Mouse (Mus musculus) limb, embryonic 12.5 days (tissue): ENCODE measurements at regions not wholly inside any gene's neighbourhood (a gene's known extent, or its start where the extent isn't known, plus 50 kb on each side); places are given as distances from the start of the nearest gene placed in this dataset.
A peak's percentile ranks its signal among the peaks of the same experiment; 100 is the strongest.
"Not testable (repeated sequence)": the region's sequence is repeated elsewhere in the genome, so short reads cannot be mapped to it uniquely, and the experiment has no call there.

Experiments
- ATAC-seq: fragments of 200-750 bp; cut with Nextera tagmentation; 2 replicates; pipeline ENCODE4 v1.8.0; 2017; ENCODE audit warnings: low read depth, moderate TSS enrichment; ENCODE audit not compliant: insufficient number of reproducible peaks, insufficient read depth, low FRiP score, low TSS enrichment
- H3K27ac ChIP-seq: fragments of 300-500 bp; sonication (generic); 2 replicates; pipeline ENCODE4 v1.5.1; 2016; ENCODE audit warnings: mild to moderate bottlenecking, moderate library complexity
- H3K27me3 ChIP-seq: fragments of 300-500 bp; sonication (generic); 2 replicates; pipeline ENCODE4 v1.6.1; 2016; ENCODE audit warnings: mild to moderate bottlenecking, moderate library complexity
- H3K36me3 ChIP-seq: fragments of 300-500 bp; sonication (generic); 2 replicates; pipeline ENCODE4 v1.6.1; 2016; ENCODE audit warnings: mild to moderate bottlenecking, moderate library complexity
- H3K4me1 ChIP-seq: fragments of 300-500 bp; sonication (generic); replicated peaks from 2 replicates; pipeline ENCODE4 v1.6.1; 2016
- H3K4me2 ChIP-seq: fragments of 300-500 bp; sonication (generic); 2 replicates; pipeline ENCODE4 v1.6.1; 2016; ENCODE audit warnings: mild to moderate bottlenecking, moderate library complexity
- H3K4me3 ChIP-seq: fragments of 300-500 bp; sonication (generic); replicated peaks from 2 replicates; pipeline ENCODE4 v1.5.1; 2016; ENCODE audit warnings: mild to moderate bottlenecking
- H3K9ac ChIP-seq: fragments of 300-500 bp; sonication (generic); replicated peaks from 2 replicates; pipeline ENCODE4 v1.6.1; 2016; ENCODE audit warnings: mild to moderate bottlenecking, moderate library complexity
- H3K9me3 ChIP-seq: fragments of 300-500 bp; sonication (generic); 2 replicates; pipeline ENCODE4 v1.6.1; 2016; ENCODE audit warnings: mild to moderate bottlenecking, moderate library complexity
- WGBS: fragments of 180-500 bp; shearing (Covaris S2); methylation state at CpG from one replicate; pipeline ENCODE4 v1.1.7; 2016; 5-methylcytosine and 5-hydroxymethylcytosine counted together

- Histone ChIP-seq H3K27ac (no peak overlapping the region), H3K36me3 (no peaks in the 10 kb centered on the region), H3K4me1 (no peaks in the 10 kb centered on the region), H3K4me3 (no peak overlapping the region), H3K9ac (no peak overlapping the region), H3K27me3 (no peaks in the 10 kb centered on the region), H3K4me2 (no peak overlapping the region), H3K9me3 (no peaks in the 10 kb centered on the region)
- no peak for ATAC-seq
- 86% methylated on average over 1 of the region's 1 CpGs for WGBS
These were observed 74.2 kb downstream of the Dmrta1 start for GRCm38 (mm10) chr4:89753484-89753883.

DNA sequence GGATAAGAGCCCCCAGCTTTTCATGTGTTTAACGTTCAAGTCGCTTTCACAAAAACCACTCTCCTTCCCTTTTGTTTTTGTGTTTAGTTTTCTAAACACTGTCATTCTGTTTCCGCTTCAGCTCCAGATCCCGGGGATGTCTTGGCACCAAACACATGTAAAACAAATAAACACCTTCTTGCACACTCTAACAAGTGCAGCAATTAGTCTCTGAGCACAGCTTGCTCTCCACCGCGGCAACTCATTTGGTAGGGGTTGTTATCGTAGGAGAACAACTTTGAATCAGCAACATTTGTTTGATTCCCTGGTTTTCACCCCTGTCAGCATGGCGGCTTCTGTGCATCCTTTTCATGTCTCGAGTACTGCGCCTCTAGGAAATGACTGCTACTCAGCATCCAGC, 97.0 kb downstream of the Dmrta1 start:
- Histone ChIP-seq H3K4me1 (no peaks in the 10 kb centered on the region), H3K4me2 (no peak overlapping the region), H3K36me3 (no peaks in the 10 kb centered on the region), H3K27me3 (no peaks in the 10 kb centered on the region), H3K27ac (no peak overlapping the region), H3K4me3 (no peak overlapping the region), H3K9me3 (no peaks in the 10 kb centered on the region), H3K9ac (no peak overlapping the region)
- no peak for ATAC-seq
- WGBS = 51% methylated on average over 10 of the region's 10 CpGs

DNA sequence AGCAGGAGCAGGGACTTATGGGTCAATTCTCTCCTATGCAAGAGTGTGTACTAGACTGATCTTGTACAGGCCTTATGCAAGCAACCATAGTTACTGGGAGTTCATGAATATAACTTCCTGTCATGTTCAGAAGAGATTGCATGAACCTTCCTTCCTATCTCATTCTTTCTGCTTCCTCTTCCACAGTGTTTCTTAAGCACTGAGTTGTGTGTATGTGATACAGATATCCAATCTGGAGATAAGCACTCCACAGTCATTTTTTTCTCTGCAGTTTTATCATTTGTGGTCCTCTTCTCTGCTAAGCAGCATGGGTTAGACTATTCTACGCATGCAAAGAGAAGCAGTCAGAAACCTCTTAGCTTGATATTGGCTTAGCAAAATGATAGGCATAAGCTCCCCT, 102.3 kb downstream of the Dmrta1 start:
- no peak overlapping the region for H3K27ac ChIP-seq
- H3K9me3 ChIP-seq = no peaks in the 10 kb centered on the region
- 88% methylated on average over 1 of the region's 1 CpGs for WGBS
- no peaks in the 10 kb centered on the region for H3K27me3 ChIP-seq
- H3K4me3 ChIP-seq = no peak overlapping the region
- H3K36me3 ChIP-seq = no peaks in the 10 kb centered on the region
- H3K4me2 ChIP-seq = no peak overlapping the region
- ATAC-seq = no peak
- H3K9ac ChIP-seq = no peak overlapping the region
- no peaks in the 10 kb centered on the region for H3K4me1 ChIP-seq

DNA sequence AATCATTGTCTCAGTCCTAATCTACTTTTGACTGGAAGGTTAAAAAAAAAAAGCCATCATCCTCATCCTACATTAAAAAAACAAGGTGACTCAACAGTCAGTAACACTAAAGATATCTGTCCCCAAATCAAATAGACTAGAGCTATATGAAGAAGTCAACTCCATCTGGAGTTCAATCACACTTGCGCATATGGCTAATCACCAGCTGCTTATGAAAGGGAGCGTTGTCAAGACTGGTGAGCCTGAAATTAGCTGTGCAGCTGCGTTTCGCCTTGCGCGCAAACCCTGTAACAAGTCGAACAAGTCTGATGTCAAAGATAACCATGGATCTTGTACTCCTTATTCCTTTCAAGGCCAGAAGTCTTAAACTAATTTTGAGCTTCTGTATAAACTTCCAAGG, 137.6 kb downstream of the Dmrta1 start:
- Histone ChIP-seq H3K9me3 (no peaks in the 10 kb centered on the region), H3K4me3 (no peak overlapping the region), H3K27me3 (no peaks in the 10 kb centered on the region), H3K4me1 (no peaks in the 10 kb centered on the region), H3K27ac (no peak overlapping the region), H3K4me2 (no peak overlapping the region), H3K9ac (no peak overlapping the region), H3K36me3 (no peaks in the 10 kb centered on the region)
- WGBS = 94% methylated on average over 7 of the region's 7 CpGs
- ATAC-seq = no peak

DNA sequence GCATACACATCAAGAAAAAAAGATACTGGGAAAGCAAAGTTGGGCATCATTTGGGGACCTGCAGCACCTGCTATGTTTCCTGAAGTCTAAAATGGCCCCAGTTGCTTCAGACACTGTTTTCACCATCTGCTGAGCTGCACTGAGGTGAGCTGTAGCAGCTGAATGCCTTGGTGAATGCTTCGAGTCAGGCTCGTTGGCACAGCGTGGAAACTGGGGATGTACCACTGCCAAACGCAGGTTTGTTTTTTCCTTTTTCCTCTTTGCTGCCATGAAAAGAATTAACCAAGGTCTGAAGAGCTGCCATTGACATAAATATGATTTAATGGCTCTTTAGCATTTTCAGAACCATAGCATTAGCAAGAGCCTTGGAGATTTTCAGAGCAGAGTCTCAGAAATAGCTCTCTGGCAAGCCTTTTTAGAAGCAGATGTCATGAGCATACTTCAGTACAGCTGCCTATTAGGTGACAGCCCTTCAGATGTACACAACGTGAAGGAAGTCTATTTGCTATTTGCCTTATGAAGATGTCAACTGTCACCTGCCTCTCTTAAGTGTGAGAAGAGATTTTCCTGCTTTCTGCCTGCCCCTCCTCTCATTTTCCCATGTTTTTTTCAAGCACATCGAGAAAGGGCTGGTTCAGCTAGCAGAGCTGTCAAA, 155.4 kb downstream of the Dmrta1 start:
- no peak for ATAC-seq
- H3K9ac ChIP-seq = no peak overlapping the region
- H3K4me2 ChIP-seq = no peak overlapping the region
- 74% methylated on average over 6 of the region's 6 CpGs for WGBS
- H3K4me3 ChIP-seq = no peak overlapping the region
- no peaks in the 10 kb centered on the region for H3K36me3 ChIP-seq
- no peak overlapping the region for H3K27ac ChIP-seq
- no peaks in the 10 kb centered on the region for H3K27me3 ChIP-seq
- H3K9me3 ChIP-seq = no peaks in the 10 kb centered on the region
- no peaks in the 10 kb centered on the region for H3K4me1 ChIP-seq

DNA sequence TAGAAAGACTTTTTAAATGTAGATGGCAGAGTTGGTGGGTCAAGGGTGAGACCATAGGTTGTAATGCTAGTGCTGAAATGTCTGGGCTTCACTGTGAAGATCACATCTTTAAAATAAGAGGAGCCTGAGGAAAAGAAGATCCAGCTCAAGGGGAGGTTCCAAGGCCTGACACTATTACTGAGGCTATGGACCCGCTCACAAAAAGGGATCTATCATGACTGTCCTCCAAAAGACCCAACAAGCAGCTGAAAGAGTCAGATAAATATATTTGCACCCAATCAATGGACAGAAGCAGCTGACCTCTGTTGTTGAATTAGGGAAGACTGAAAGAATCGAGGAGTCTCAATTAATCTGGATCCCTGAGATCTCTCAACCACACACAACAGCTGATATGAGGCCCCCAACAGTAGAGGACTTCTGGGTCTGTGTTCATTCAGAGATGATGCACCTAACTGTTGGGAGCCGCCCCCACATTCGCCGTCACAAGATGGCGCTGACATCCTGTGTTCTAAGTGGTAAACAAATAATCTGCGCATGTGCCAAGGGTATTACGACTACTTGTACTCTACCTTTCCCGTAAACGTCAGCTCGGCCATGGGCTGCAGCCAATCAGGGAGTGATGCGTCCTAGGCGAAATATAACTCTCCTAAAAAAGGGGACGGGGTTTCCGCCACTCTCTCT, 196.3 kb downstream of the Dmrta1 start:
- H3K4me1 ChIP-seq, H3K27ac ChIP-seq, H3K27me3 ChIP-seq, H3K4me3 ChIP-seq, H3K36me3 ChIP-seq, H3K9ac ChIP-seq, H3K9me3 ChIP-seq: not testable (repeated sequence)
- peak overlapping the region; percentile 17; the same call in 1 of the 2 replicates for H3K4me2 ChIP-seq
- ATAC-seq = peak; percentile 83
- 36% methylated on average over 7 of the region's 15 CpGs for WGBS

DNA sequence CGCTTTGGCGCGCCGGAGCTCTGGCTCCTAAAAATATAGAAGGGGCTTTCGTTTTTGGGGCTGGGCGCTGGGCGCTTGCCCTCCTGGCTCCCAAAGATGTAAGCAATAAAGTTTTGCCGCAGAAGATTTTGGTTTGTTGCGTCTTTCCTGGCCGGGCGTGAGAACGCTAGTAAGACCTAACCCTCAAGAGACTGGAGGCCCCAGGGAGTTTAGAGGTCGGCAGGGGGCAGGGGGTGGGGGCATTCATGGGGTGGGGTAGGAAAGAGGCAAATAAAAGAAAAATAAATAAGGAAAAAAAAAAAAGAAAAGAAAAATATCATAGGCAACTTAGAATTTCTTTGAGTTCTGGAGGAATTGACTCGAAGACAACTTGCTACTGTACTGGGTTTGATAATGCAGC, 196.9 kb downstream of the Dmrta1 start:
- ATAC-seq, H3K9me3 ChIP-seq, H3K27ac ChIP-seq, H3K4me1 ChIP-seq, H3K9ac ChIP-seq, H3K27me3 ChIP-seq, H3K36me3 ChIP-seq: not testable (repeated sequence)
- peak overlapping the region; percentile 51 for H3K4me2 ChIP-seq
- 29% methylated on average over 8 of the region's 14 CpGs for WGBS
- H3K4me3 ChIP-seq = peak overlapping the region; percentile 34

- Histone ChIP-seq H3K4me2 (no peak overlapping the region), H3K9ac (no peak overlapping the region), H3K4me1 (no peaks in the 10 kb centered on the region), H3K36me3 (no peaks in the 10 kb centered on the region), H3K4me3 (no peak overlapping the region), H3K9me3 (no peaks in the 10 kb centered on the region), H3K27ac (no peak overlapping the region), H3K27me3 (no peaks in the 10 kb centered on the region)
- no peak for ATAC-seq
- WGBS = 53% methylated on average over 3 of the region's 3 CpGs
These were observed 201.8 kb downstream of the Dmrta1 start for GRCm38 (mm10) chr4:89881083-89881482.

DNA sequence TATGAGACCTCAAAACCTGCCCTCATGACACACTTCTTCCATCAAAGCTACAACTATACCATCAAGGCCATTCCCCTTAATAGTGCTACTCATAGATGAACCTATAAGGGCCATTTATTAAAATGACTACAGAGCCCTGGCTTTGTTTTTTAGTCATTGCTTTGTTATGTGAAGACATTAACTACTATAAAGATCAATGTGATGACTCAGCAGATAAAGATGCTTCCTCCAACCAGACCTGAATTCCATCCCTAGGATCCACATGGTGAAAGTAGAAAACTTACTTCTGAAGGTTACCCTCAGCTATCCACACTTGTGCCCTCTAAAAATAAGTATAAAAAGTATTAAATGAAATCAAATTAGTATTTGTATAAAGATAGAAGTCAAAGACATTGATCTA, 230.4 kb downstream of the Dmrta1 start:
- ATAC-seq = no peak
- Histone ChIP-seq H3K4me1 (no peaks in the 10 kb centered on the region), H3K27ac (no peak overlapping the region), H3K9me3 (no peaks in the 10 kb centered on the region), H3K9ac (no peak overlapping the region), H3K4me2 (no peak overlapping the region), H3K36me3 (no peaks in the 10 kb centered on the region), H3K4me3 (no peak overlapping the region), H3K27me3 (no peaks in the 10 kb centered on the region)

- Histone ChIP-seq H3K4me3 (no peak overlapping the region), H3K27me3 (no peaks in the 10 kb centered on the region), H3K4me1 (no peaks in the 10 kb centered on the region), H3K9me3 (no peaks in the 10 kb centered on the region), H3K9ac (no peak overlapping the region), H3K36me3 (no peaks in the 10 kb centered on the region), H3K4me2 (no peak overlapping the region), H3K27ac (no peak overlapping the region)
- WGBS = 79% methylated on average over 1 of the region's 1 CpGs
- ATAC-seq = no peak
These were observed 258.4 kb downstream of the Dmrta1 start for GRCm38 (mm10) chr4:89937673-89938072.

DNA sequence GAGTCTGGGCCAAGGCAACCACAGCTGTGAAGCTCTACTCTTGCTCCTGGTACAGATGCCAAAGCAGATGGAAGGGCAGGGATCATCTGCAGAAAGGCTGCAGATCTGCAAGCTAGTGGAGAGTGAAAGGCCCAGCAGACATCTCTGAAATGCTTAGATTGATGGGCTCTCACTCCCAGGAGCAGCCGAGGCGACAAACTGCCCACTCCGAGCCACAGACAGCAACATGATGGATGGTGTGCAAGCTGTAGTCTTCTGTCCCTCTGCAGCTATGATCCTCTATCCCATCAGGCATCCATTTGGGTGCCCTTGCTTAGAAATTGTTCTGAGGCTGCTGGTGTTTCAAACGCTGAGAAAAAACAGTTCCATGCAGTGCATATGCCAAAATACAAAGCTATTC, 262.1 kb downstream of the Dmrta1 start:
- Histone ChIP-seq H3K4me1 (no peaks in the 10 kb centered on the region), H3K9me3 (no peaks in the 10 kb centered on the region), H3K9ac (no peak overlapping the region), H3K4me3 (no peak overlapping the region), H3K36me3 (no peaks in the 10 kb centered on the region), H3K27me3 (no peaks in the 10 kb centered on the region), H3K4me2 (no peak overlapping the region), H3K27ac (no peak overlapping the region)
- 36% methylated on average over 4 of the region's 4 CpGs for WGBS
- ATAC-seq = no peak

DNA sequence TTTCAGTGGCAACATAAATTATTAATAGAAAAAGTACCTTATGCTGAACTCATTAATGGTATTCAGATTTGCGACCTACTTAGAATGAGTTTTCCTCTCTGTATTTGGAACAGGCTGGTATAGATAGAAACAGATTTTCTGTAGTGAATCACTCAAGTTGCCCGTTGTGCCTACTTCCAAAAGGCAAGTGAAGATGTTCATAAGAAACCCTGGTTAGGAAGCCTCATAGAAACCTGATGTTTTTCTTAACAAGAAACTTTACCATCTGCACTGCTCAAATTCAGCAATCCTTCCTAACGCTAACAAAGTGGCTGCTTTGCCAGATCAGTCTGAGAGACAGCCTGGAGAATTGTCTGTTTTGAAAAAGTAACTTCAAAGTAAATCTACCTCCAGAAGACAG, 242.5 kb upstream of the Zfp352 start:
- H3K9ac ChIP-seq = no peak overlapping the region
- no peaks in the 10 kb centered on the region for H3K27me3 ChIP-seq
- no peaks in the 10 kb centered on the region for H3K4me1 ChIP-seq
- H3K4me2 ChIP-seq = no peak overlapping the region
- ATAC-seq = no peak
- no peak overlapping the region for H3K4me3 ChIP-seq
- no peaks in the 10 kb centered on the region for H3K9me3 ChIP-seq
- H3K27ac ChIP-seq = no peak overlapping the region
- 71% methylated on average over 3 of the region's 3 CpGs for WGBS
- no peaks in the 10 kb centered on the region for H3K36me3 ChIP-seq
